2 mouse cellular contexts compared by ENCODE assay signal in the genomic region with DNA sequence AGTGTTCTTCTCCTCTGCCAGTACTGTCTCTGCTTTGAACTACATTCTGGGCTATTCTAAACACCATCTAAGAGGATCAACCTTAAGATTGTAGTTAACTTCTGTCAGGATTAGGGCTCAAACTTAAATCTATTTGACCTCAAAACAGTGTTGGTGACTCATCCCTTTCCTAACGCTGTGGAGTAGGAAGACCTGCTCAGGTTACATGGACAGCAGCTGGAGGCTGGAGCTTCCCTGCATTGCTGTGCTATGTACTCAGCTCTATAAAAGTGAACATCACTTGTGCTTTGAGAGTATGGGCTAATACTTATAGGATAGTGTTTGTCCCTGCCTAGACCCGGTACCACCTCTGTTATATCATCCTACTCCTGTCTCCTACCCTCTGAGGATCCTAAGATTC.
TF ChIP-seq lines count a peak whose summit lies in the region.

No protein-coding gene starts in this region.

TF ChIP-seq in CH12.LX, 34 proteins besides CTCF, POLR2A, EP300 and RAD21 (continued from another document):
- TF ChIP-seq MYC (IDR thresholded peaks at IDR 0.05; ENCODE audit: low read depth, low read length) (no peak), MAX (IDR thresholded peaks at IDR 0.05; ENCODE audit: low read length) (no peak), MAZ (IDR thresholded peaks at IDR 0.05; ENCODE audit: low read depth, low read length) (no peak), TCF12 (IDR thresholded peaks at IDR 0.05; ENCODE audit: low read depth, low read length) (no peak), GABPA (IDR thresholded peaks at IDR 0.05; ENCODE audit: insufficient replicate concordance, low read depth, low read length) (no peak), KAT2A (IDR thresholded peaks at IDR 0.05; ENCODE audit: insufficient replicate concordance, low read length) (no peak), CHD1 (IDR thresholded peaks at IDR 0.05; ENCODE audit: low read depth, low read length) (no peak), ELF1 (IDR thresholded peaks at IDR 0.05; ENCODE audit: low read depth, low read length) (no peak), CHD2 (IDR thresholded peaks at IDR 0.05; ENCODE audit: low read length) (no peak), SIN3A (IDR thresholded peaks at IDR 0.05; ENCODE audit: low read length) (no peak), TBP (conservative IDR thresholded peaks at IDR 0.05; ENCODE audit: low read depth, low read length) (no peak), POLR2AphosphoS2 (IDR thresholded peaks at IDR 0.05; ENCODE audit: low read depth, low read length) (no peak), MXI1 (IDR thresholded peaks at IDR 0.05; ENCODE audit: low read depth, low read length) (0 out of 2 replicates have a peak, but pooled peaks have one; percentile 20), ZNF384 (IDR thresholded peaks at IDR 0.05; ENCODE audit: low read depth, low read length) (no peak), SMC3 (IDR thresholded peaks at IDR 0.05; ENCODE audit: low read depth, low read length) (no peak), USF1 (IDR thresholded peaks at IDR 0.05; ENCODE audit: low read depth, low read length) (no peak)

TF ChIP-seq in myocyte, 11 proteins besides CTCF, POLR2A, EP300 and RAD21 (continued from another document):
- 0 out of 2 replicates have a peak, but pooled peaks have one; percentile 28 for TF ChIP-seq CEBPB (IDR thresholded peaks at IDR 0.05; ENCODE audit: insufficient read depth, poor library complexity, severe bottlenecking)
